33 mouse cellular contexts compared by ENCODE assay signal in genomic region chr17:69461680-69462079, GRCm38 (mm10). TPM values are rescaled to one million over a fixed set of nuclear protein-coding genes. Genes with fewer than 3 reads are reported as not detected.
"Had no signal": no experiment of that assay in that cellular context is flagged by ENCODE, and none has a peak within 500 bp of the region (broad histone marks: within the 10 kb centered on the region; RNA-seq: fewer than 3 reads in every experiment).

No protein-coding gene starts in this region.

- H3K4me1 ChIP-seq: embryonic facial prominence, embryonic 10.5 days; embryonic facial prominence, embryonic 12.5 days; embryonic facial prominence, embryonic 13.5 days; embryonic facial prominence, embryonic 15.5 days; forebrain, embryonic 12.5 days; forebrain, embryonic 13.5 days; forebrain, embryonic 15.5 days had no signal

- ATAC-seq: forebrain, embryonic 13.5 days; forebrain, embryonic 14.5 days; forebrain, embryonic 15.5 days; forebrain, embryonic 16.5 days; forebrain, postnatal 0 days had no signal

- H3K4me3 ChIP-seq: embryonic facial prominence, embryonic 10.5 days; embryonic facial prominence, embryonic 12.5 days; embryonic facial prominence, embryonic 13.5 days; embryonic facial prominence, embryonic 15.5 days; erythroblast, embryonic 14.5 days; forebrain, embryonic 10.5 days; forebrain, embryonic 12.5 days; forebrain, embryonic 13.5 days; forebrain, embryonic 15.5 days; gastrocnemius, adult 2 months; heart, adult 2 months; heart, embryonic 10.5 days had no signal

- H3K9me3 ChIP-seq: embryonic facial prominence, embryonic 12.5 days; embryonic facial prominence, embryonic 13.5 days; embryonic facial prominence, embryonic 15.5 days; forebrain, embryonic 12.5 days; forebrain, embryonic 13.5 days; forebrain, embryonic 15.5 days; heart, embryonic 10.5 days had no signal

- H3K27me3 ChIP-seq: embryonic facial prominence, embryonic 12.5 days; embryonic facial prominence, embryonic 13.5 days; embryonic facial prominence, embryonic 15.5 days; forebrain, embryonic 12.5 days; forebrain, embryonic 13.5 days; forebrain, embryonic 15.5 days had no signal

- H3K27ac ChIP-seq: embryonic facial prominence, embryonic 10.5 days; embryonic facial prominence, embryonic 12.5 days; embryonic facial prominence, embryonic 13.5 days; embryonic facial prominence, embryonic 15.5 days; forebrain, embryonic 10.5 days; forebrain, embryonic 12.5 days; forebrain, embryonic 13.5 days; forebrain, embryonic 15.5 days; gastrocnemius, adult 2 months; heart, adult 2 months; heart, embryonic 10.5 days had no signal

- H3K9ac ChIP-seq: embryonic facial prominence, embryonic 12.5 days; embryonic facial prominence, embryonic 13.5 days; embryonic facial prominence, embryonic 15.5 days; forebrain, embryonic 12.5 days; forebrain, embryonic 13.5 days; forebrain, embryonic 15.5 days; forebrain, postnatal 0 days had no signal

- DNase-seq: cerebellum, adult 2 months; cerebellum, adult 8-10 months; cerebellum, adult 9-10 months; cerebellum, adult 9-11 months; cerebellum, postnatal 14 days; cerebellum, postnatal 25 days; embryo, embryonic 11 days; forebrain, postnatal 0 days; gastrocnemius, adult 2 months; gastrocnemius, postnatal 10 days; gastrocnemius, postnatal 14 days; gastrocnemius, postnatal 25 days; gastrocnemius, postnatal 36 days; heart, adult 18-20 months; heart, adult 2 months had no signal

- H3K36me3 ChIP-seq: embryonic facial prominence, embryonic 10.5 days; embryonic facial prominence, embryonic 12.5 days; embryonic facial prominence, embryonic 13.5 days; embryonic facial prominence, embryonic 15.5 days; forebrain, embryonic 10.5 days; forebrain, embryonic 12.5 days; forebrain, embryonic 15.5 days; heart, embryonic 10.5 days had no signal

- H3K4me2 ChIP-seq: embryonic facial prominence, embryonic 12.5 days; embryonic facial prominence, embryonic 13.5 days; embryonic facial prominence, embryonic 15.5 days; forebrain, embryonic 12.5 days; forebrain, embryonic 13.5 days; forebrain, embryonic 15.5 days had no signal

RNA-seq across cellular contexts. Expression of gene Akain1, which starts 22.6 kb away (rescaled TPM):
- total RNA-seq: common myeloid progenitor, adult 5-6 weeks; gastrocnemius, adult 18-20 months; gastrocnemius, adult 2 months; gastrocnemius, adult 8-10 months; gastrocnemius, postnatal 10 days; gastrocnemius, postnatal 14 days; gastrocnemius, postnatal 25 days; gastrocnemius, postnatal 36 days; gastrocnemius, postnatal 4 days; heart, adult 2 months; heart, adult 8-10 months had no signal
- polyA plus RNA-seq: embryonic facial prominence, embryonic 10.5 days; embryonic facial prominence, embryonic 12.5 days; embryonic facial prominence, embryonic 13.5 days; embryonic facial prominence, embryonic 14.5 days; embryonic facial prominence, embryonic 15.5 days; erythroblast, embryonic 14.5 days; forebrain, embryonic 10.5 days; heart, embryonic 10.5 days had no signal
